Mouse (Mus musculus) small intestine, adult 2 months (tissue): ENCODE results near the gene Timp2. TPM values are rescaled to one million over a fixed set of nuclear protein-coding genes. Genes with fewer than 3 reads are reported as not detected.

Source experiments
- H3K27ac ChIP-seq: fragments of 200-500 bp; 2 replicates; pipeline ENCODE4 v1.5.1; 2012; ENCODE audit warnings: low read depth, low read length, control low read depth, inconsistent platforms; ENCODE audit not compliant: insufficient read depth
- H3K27me3 ChIP-seq: fragments of 200-500 bp; 2 replicates; pipeline ENCODE4 v1.6.1; 2012; ENCODE audit warnings: mild to moderate bottlenecking, moderate library complexity, low read length, inconsistent platforms; ENCODE audit not compliant: control insufficient read depth, insufficient read depth
- H3K36me3 ChIP-seq: fragments of 200-500 bp; 2 replicates; pipeline ENCODE4 v1.6.1; 2012; ENCODE audit warnings: mild to moderate bottlenecking, low read length, control low read depth, inconsistent platforms; ENCODE audit not compliant: control insufficient read depth, insufficient read depth
- H3K4me1 ChIP-seq: fragments of 200-500 bp; 2 replicates; pipeline ENCODE4 v1.6.1; 2012; ENCODE audit warnings: low read length, inconsistent platforms, mixed read lengths; ENCODE audit not compliant: control insufficient read depth, insufficient read depth, insufficient read length
- H3K4me3 ChIP-seq: fragments of 200-500 bp; 2 replicates; pipeline ENCODE4 v1.5.1; 2012; ENCODE audit warnings: low read depth, mild to moderate bottlenecking, control low read depth, inconsistent platforms, low read length, moderate library complexity
- CTCF ChIP-seq: fragments of 200-500 bp; IDR thresholded peaks from 2 replicates; pipeline ENCODE4 v1.5.1; 2012; ENCODE audit warnings: low read depth, mild to moderate bottlenecking, control low read depth, inconsistent platforms, low read length, moderate library complexity, mixed read lengths; ENCODE audit not compliant: insufficient replicate concordance, insufficient read length; ENCODE audit errors: extremely low read depth
- POLR2A ChIP-seq: fragments of 200-500 bp; IDR thresholded peaks from 2 replicates; pipeline ENCODE4 v1.6.1; 2012; ENCODE audit warnings: low read depth, mild to moderate bottlenecking, control low read depth, inconsistent platforms, low read length, moderate library complexity
- whole genome bisulfite sequencing: fragments of 180-500 bp; shearing (Covaris S2); methylation state at CpG from one replicate; pipeline ENCODE4 v1.1.7; 2018; 5-methylcytosine and 5-hydroxymethylcytosine counted together
- polyA plus RNA-seq: library from polyadenylated mRNA; depleted of rRNA; stranded (reverse); fragments of >200 nt; gene quantifications from 2 replicates; pipeline ENCODE4 v1.2.3, GENCODE M21; 2012; rRNA removed

Gene Timp2
- polyA plus RNA-seq, result 22.6 and 27.7 TPM in 2 replicates

GRCm38 (mm10) chr11:118355640-118356039 lies at the start of gene Timp2:
TSS of gene Timp2 (minus strand) at chr11:118355740.
- Histone ChIP-seq H3K4me1 (peaks cover 5% of the 10 kb centered on the region), H3K27ac (peak within 1 kb of the TSS; percentile 38), H3K36me3 (no peaks in the 10 kb centered on the region), H3K4me3 (peak within 1 kb of the TSS; percentile 76), H3K27me3 (peaks cover 9% of the 10 kb centered on the region; the same call in 1 of the 2 replicates)
- TF ChIP-seq CTCF, result no peak
- no peak for TF ChIP-seq POLR2A
- WGBS, result 51% methylated on average over 6 of the region's 6 CpGs

GRCm38 (mm10) chr11:118405311-118405710 lies 49.8 kb upstream of the Timp2 start:
- peaks cover 40% of the 10 kb centered on the region for H3K36me3 ChIP-seq
- 90% methylated on average over 8 of the region's 8 CpGs for WGBS
- no peak overlapping the region for H3K4me3 ChIP-seq
- TF ChIP-seq POLR2A, result no peak
- no peak for TF ChIP-seq CTCF
- H3K27ac ChIP-seq, result no peak overlapping the region
- H3K27me3 ChIP-seq, result no peaks in the 10 kb centered on the region
- H3K4me1 ChIP-seq, result peaks cover 37% of the 10 kb centered on the region

- no peak for TF ChIP-seq POLR2A
- no peak for TF ChIP-seq CTCF
- Histone ChIP-seq H3K4me3 (no peak overlapping the region), H3K27me3 (no peaks in the 10 kb centered on the region), H3K36me3 (peaks cover 41% of the 10 kb centered on the region), H3K4me1 (peaks cover 40% of the 10 kb centered on the region), H3K27ac (no peak overlapping the region)
- 87% methylated on average over 6 of the region's 6 CpGs for WGBS
Observed at GRCm38 (mm10) chr11:118403951-118404899, 48.7 kb upstream of the Timp2 start.

DNA sequence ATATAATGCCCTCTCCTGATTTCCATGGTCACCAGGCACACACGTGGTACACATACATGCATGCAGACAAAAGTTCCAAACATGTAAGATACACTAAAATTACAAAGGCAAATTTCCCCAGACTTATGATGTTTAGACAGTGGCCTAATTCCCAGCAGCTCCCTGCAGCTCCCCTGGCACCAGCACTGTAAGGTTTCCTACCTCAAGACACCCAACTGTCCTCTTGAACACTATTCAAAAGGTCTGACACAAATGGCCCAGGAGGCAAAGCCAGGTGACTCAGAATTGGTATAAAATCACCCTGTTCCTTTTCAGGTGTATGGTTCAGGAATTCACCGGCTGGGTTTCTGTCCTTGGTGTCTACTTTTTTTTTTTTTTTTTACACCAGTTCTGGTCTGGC lies 47.6 kb upstream of the Timp2 start:
- Histone ChIP-seq H3K36me3 (peaks cover 42% of the 10 kb centered on the region), H3K27me3 (no peaks in the 10 kb centered on the region), H3K4me3 (no peak overlapping the region), H3K4me1 (peaks cover 30% of the 10 kb centered on the region), H3K27ac (no peak overlapping the region)
- 76% methylated on average over 2 of the region's 2 CpGs for WGBS
- no peak for TF ChIP-seq CTCF
- TF ChIP-seq POLR2A, result no peak

DNA sequence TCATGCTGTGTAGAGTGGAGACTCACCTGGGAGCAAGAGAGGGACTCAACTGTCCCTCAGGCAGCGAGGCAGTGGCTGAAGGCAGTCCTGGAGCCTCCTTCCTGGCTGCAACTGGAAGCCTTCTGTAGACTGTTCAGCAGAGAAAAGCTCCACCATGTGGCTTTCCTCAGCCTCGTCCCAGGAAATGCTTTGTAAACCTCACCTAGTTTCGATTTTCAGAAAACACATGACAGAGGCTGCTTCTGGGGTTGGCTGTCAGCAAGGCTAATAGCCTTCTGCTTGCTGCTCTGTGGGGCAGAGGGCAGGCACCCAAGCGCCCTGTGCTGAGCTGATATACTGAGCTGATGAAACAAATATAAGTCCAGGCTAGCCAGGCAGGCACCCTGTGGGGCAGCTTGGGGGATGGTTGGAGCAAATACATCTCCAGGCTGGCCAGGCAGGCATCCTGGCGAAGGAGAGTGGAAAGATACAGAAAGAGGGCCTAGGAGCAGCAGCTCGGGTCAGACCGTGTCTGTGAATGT lies 46.3 kb upstream of the Timp2 start, which contains the start of gene Lgals3bp:
TSS of gene Lgals3bp (minus strand) at position 333 of the 521 bp plus-strand sequence.
- H3K36me3 ChIP-seq, result peaks cover 42% of the 10 kb centered on the region
- H3K4me3 ChIP-seq, result peak within 1 kb of the TSS; percentile 66

DNA sequence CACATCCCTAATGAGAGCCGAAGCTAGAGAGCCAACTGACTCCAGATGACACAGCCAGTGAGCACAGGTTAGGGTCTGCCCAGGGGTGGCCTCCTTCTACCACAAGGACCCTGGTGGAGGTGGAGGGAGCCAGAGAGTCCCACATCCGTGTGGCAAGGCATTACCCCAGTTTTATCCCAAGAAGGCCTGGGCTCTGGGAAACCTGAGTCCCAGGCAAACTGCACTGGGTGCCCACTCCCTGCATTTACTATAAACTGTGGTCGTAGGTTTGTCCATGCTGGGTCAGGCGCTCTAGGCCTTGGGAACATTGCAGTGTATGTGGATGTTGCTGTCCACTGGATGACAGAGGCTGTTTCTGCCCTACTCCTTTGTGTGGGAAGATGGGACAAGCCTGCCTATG lies 45.7 kb upstream of the Timp2 start:
- no peaks in the 10 kb centered on the region for H3K27me3 ChIP-seq
- H3K4me1 ChIP-seq, result peaks cover 17% of the 10 kb centered on the region; the same call in 1 of the 2 replicates
- peaks cover 42% of the 10 kb centered on the region for H3K36me3 ChIP-seq
- H3K4me3 ChIP-seq, result peak overlapping the region; percentile 66
- 21% methylated on average over 4 of the region's 4 CpGs for WGBS
- TF ChIP-seq CTCF (no peak), POLR2A (no peak)
- peak overlapping the region; percentile 95 for H3K27ac ChIP-seq

More for the DNA sequence above, 46.3 kb upstream of the Timp2 start, which contains the start of gene Lgals3bp:
- TF ChIP-seq POLR2A, result peak; percentile 90
- TF ChIP-seq CTCF, result no peak
- WGBS, result 1% methylated on average over 7 of the region's 7 CpGs
- peaks cover 20% of the 10 kb centered on the region; the same call in 1 of the 2 replicates for H3K4me1 ChIP-seq
- no peaks in the 10 kb centered on the region for H3K27me3 ChIP-seq
- peak within 1 kb of the TSS; percentile 98 for H3K27ac ChIP-seq

DNA sequence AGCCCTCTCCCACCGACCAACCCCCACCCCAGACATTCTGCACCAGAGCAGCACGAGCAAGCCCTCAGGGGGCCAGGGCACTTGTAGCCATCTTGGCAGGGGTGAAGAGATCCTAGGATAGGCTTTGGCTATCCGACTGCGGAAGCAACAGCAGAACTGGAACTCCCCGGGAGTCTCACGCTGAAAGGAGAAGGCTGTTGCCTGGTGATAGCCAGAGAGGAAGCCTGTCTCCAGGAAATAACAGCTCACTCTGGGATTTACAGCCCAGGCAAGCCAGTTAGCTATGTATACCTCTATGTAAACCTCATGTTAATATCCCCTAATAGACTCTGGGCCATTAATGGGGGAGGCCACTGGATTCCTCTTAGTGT lies 45.0 kb upstream of the Timp2 start:
- WGBS, result 6% methylated on average over 6 of the region's 6 CpGs
- H3K4me3 ChIP-seq, result peak overlapping the region; percentile 66
- H3K36me3 ChIP-seq, result peaks cover 42% of the 10 kb centered on the region
- H3K27me3 ChIP-seq, result no peaks in the 10 kb centered on the region
- peaks cover 17% of the 10 kb centered on the region; the same call in 1 of the 2 replicates for H3K4me1 ChIP-seq
- TF ChIP-seq CTCF (no peak), POLR2A (no peak)
- peak overlapping the region; percentile 95 for H3K27ac ChIP-seq
